Mouse (Mus musculus) testis, adult 2 months (tissue): Measurements from ENCODE around the gene Sergef.

Source experiments
- CTCF ChIP-seq: fragments of 200-500 bp; IDR thresholded peaks from 2 replicates; pipeline ENCODE4 v1.5.1; 2012; ENCODE audit warnings: low read depth, mild to moderate bottlenecking, inconsistent platforms, low read length, moderate library complexity; ENCODE audit not compliant: control insufficient read depth, insufficient read depth, insufficient replicate concordance
- POLR2A ChIP-seq: fragments of 200-500 bp; IDR thresholded peaks from 2 replicates; pipeline ENCODE4 v1.6.1; 2012; ENCODE audit warnings: low read depth, mild to moderate bottlenecking, inconsistent platforms, low read length, moderate library complexity; ENCODE audit not compliant: control insufficient read depth

DNA sequence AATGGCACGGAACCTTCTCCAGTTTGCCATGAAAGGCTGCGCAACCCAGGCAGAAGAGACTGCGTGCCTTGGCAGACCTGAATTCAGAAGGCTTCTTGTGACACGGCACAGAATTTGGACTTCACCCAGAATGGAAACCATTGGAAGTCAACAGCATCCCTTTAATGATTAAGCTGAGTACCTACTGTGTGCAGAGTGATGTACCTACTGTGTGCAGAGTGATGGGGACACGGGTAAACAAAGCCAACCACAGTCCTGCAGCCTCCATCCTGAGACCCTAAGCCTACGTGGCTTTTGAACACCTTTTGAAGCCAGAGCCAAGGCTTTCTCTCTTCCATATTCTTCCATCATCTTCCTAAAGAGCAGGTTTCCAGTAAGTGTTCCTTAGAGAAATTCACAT lies 56.9 kb downstream of the Sergef start:
- TF ChIP-seq CTCF (no peak), POLR2A (no peak)
